Mouse (Mus musculus) naive thymus-derived CD4-positive, alpha-beta T cell, adult 2 months (primary cell): Measurements from ENCODE around the gene Git1.
"Not testable (repeated sequence)": the region's sequence is repeated elsewhere in the genome, so short reads cannot be mapped to it uniquely, and the experiment has no call there.

Source experiments
- DNase-seq: peaks from one replicate; pipeline ENCODE4 v3.0.0-alpha.2; 2011; ENCODE audit warnings: low read depth

Gene Git1

GRCm38 (mm10) chr11:77520601-77521529, 27.5 kb downstream of the Git1 start:
- DNase-seq = peak; percentile 51

- DNase-seq = peak; percentile 25
Measured at GRCm38 (mm10) chr11:77525804-77526486, 32.6 kb downstream of the Git1 start.

GRCm38 (mm10) chr11:77528420-77528819, 35.1 kb downstream of the Git1 start:
- DNase-seq = not testable (repeated sequence)

- DNase-seq = no peak
Measured at GRCm38 (mm10) chr11:77529644-77530043, 36.3 kb downstream of the Git1 start.

- no peak for DNase-seq
Measured at GRCm38 (mm10) chr11:77530862-77531261, 37.5 kb downstream of the Git1 start.

GRCm38 (mm10) chr11:77532202-77532846, 39.0 kb downstream of the Git1 start:
- no peak for DNase-seq

GRCm38 (mm10) chr11:77545261-77545660, 51.9 kb downstream of the Git1 start:
- DNase-seq = no peak
